ENCODE assay signal across 13 mouse cellular contexts in genomic region chr12:56536174-56536883, GRCm38 (mm10). TPM values are rescaled to one million over a fixed set of nuclear protein-coding genes. Genes with fewer than 3 reads are reported as not detected.
DNase-seq lines count a peak whose midpoint lies in the region; ATAC-seq and TF ChIP-seq lines count a peak whose summit lies in the region.
"Had no signal": no experiment of that assay in that cellular context is flagged by ENCODE, and none has a peak within 500 bp of the region (broad histone marks: within the 10 kb centered on the region; RNA-seq: fewer than 3 reads in every experiment).

No protein-coding gene starts in this region.

- TF ChIP-seq EP300 in heart, postnatal 0 days (IDR thresholded peaks at IDR 0.05; ENCODE audit: low read depth), result no peak

- no peaks in the 10 kb centered on the region for H3K9me3 ChIP-seq in heart, postnatal 0 days (replicated peaks; ENCODE audit: control insufficient read depth, low read length)
- no peaks in the 10 kb centered on the region for H3K9me3 ChIP-seq in ES-E14 (ENCODE audit: control insufficient read depth, insufficient read depth, low read depth, low read length)
- H3K9me3 ChIP-seq in embryonic facial prominence, embryonic 15.5 days (replicated peaks), result no peaks in the 10 kb centered on the region
- H3K9me3 ChIP-seq in limb, embryonic 14.5 days (ENCODE audit: control insufficient read depth, low read length), result no peaks in the 10 kb centered on the region

- no peak for ATAC-seq in heart, postnatal 0 days (ENCODE audit: insufficient read depth, low read depth)
- ATAC-seq in embryonic facial prominence, embryonic 15.5 days (ENCODE audit: insufficient number of reproducible peaks, low FRiP score, low TSS enrichment, low read depth), result no peak
- no peak for ATAC-seq in limb, embryonic 14.5 days (ENCODE audit: low FRiP score, low read depth)

- no peak for DNase-seq in heart, postnatal 0 days (ENCODE audit: low spot score)
- DNase-seq in heart, adult 9 months (ENCODE audit: low spot score in 2 of 2), result no peak
- DNase-seq in ES-E14 (ENCODE audit: low read depth, low spot score), result no peak
- DNase-seq in limb, embryonic 14.5 days (ENCODE audit: low spot score), result no peak
- no peak for DNase-seq in left cerebral cortex, adult 2 months (ENCODE audit: extremely low spot score in 1 of 2, low spot score in 2 of 2)
- no peak for DNase-seq in cerebellum, postnatal 25 days
- no peak for DNase-seq in left cerebral cortex, adult 9 months (ENCODE audit: low spot score in 2 of 2)
- DNase-seq: gastrocnemius, postnatal 25 days had no signal

- H3K9ac ChIP-seq in heart, postnatal 0 days (replicated peaks; ENCODE audit: low read depth, low read length), result no peak overlapping the region
- H3K9ac ChIP-seq in ES-E14 (ENCODE audit: insufficient read depth, low read depth, low read length, poor library complexity, severe bottlenecking), result no peak overlapping the region
- H3K9ac ChIP-seq in embryonic facial prominence, embryonic 15.5 days, result no peak overlapping the region
- H3K9ac ChIP-seq in limb, embryonic 14.5 days (ENCODE audit: low read depth, low read length, severe bottlenecking), result no peak overlapping the region

- in situ Hi-C loops in ES-E14 (cut with MboI; ENCODE audit: low sequenced_read_pairs in 2 of 2, unreplicated experiment in 2 of 2), result loop anchor here (5.0 to 25.0 kb wide), 6 partner anchors 76 to 1006 kb away; partner anchors contain the start of genes Nkx2-9 (in 2 of the 2), Pax9 (in 1 of the 2) and Slc25a21 (in 1 of the 2)

- no peak for TF ChIP-seq CTCF in heart, postnatal 0 days (IDR thresholded peaks at IDR 0.05; ENCODE audit: low read depth)
- no peak for TF ChIP-seq CTCF in left cerebral cortex, adult 2 months (IDR thresholded peaks at IDR 0.05)

- intact Hi-C loops in left cerebral cortex, adult 2 months (cut with DNase I), result loop anchor here (5.0 kb wide), 2 partner anchors 161 to 1001 kb away; no protein-coding TSS in a partner anchor

- no peak overlapping the region for H3K27ac ChIP-seq in heart, postnatal 0 days (ENCODE audit: low read depth)
- H3K27ac ChIP-seq in ES-E14 (ENCODE audit: insufficient read depth, low read depth, low read length, poor library complexity, severe bottlenecking), result no peak overlapping the region
- H3K27ac ChIP-seq in embryonic facial prominence, embryonic 15.5 days (replicated peaks), result no peak overlapping the region
- H3K27ac ChIP-seq in limb, embryonic 14.5 days (replicated peaks; ENCODE audit: low read depth, low read length), result no peak overlapping the region
- H3K27ac ChIP-seq in left cerebral cortex, adult 2 months, result no peak overlapping the region
- H3K27ac ChIP-seq: layer of hippocampus, adult 2 months had no signal

- no peak for TF ChIP-seq POLR2A in limb, embryonic 14.5 days (IDR thresholded peaks at IDR 0.05; ENCODE audit: borderline replicate concordance, extremely low read depth, insufficient read depth, insufficient read length)

- H3K4me1 ChIP-seq in heart, postnatal 0 days (ENCODE audit: control insufficient read depth, insufficient read depth), result no peaks in the 10 kb centered on the region
- H3K4me1 ChIP-seq in ES-E14 (ENCODE audit: control insufficient read depth in 2 of 2, insufficient read depth in 2 of 2, low read length in 2 of 2, poor library complexity in 1 of 2), result 0 out of 4 replicates have a peak, but pooled peaks cover 0 to 1% of the 10 kb centered on the region in 2 experiments
- peaks cover 31% of the 10 kb centered on the region for H3K4me1 ChIP-seq in embryonic facial prominence, embryonic 15.5 days
- peaks cover 5% of the 10 kb centered on the region; the same call in 1 of the 2 replicates for H3K4me1 ChIP-seq in limb, embryonic 14.5 days (ENCODE audit: control insufficient read depth, insufficient read depth, low read length)

- H3K27me3 ChIP-seq in heart, postnatal 0 days (ENCODE audit: control insufficient read depth, insufficient read depth, low read length), result peaks cover 97% of the 10 kb centered on the region
- peaks cover 97% of the 10 kb centered on the region for H3K27me3 ChIP-seq in embryonic facial prominence, embryonic 15.5 days
- peaks cover 96% of the 10 kb centered on the region for H3K27me3 ChIP-seq in limb, embryonic 14.5 days (ENCODE audit: control insufficient read depth, insufficient read depth, low read length)
- H3K27me3 ChIP-seq: CH12.LX had no signal

- H3K36me3 ChIP-seq in heart, postnatal 0 days (replicated peaks; ENCODE audit: control insufficient read depth, insufficient read depth, low read length), result no peaks in the 10 kb centered on the region
- no peaks in the 10 kb centered on the region for H3K36me3 ChIP-seq in ES-E14 (ENCODE audit: control insufficient read depth, insufficient read depth, low read length, poor library complexity, severe bottlenecking)
- no peaks in the 10 kb centered on the region for H3K36me3 ChIP-seq in embryonic facial prominence, embryonic 15.5 days
- H3K36me3 ChIP-seq in limb, embryonic 14.5 days (ENCODE audit: control insufficient read depth, insufficient read depth, low read length), result no peaks in the 10 kb centered on the region

- H3K4me3 ChIP-seq in heart, postnatal 0 days (ENCODE audit: low read depth, low read length), result peak overlapping the region; percentile 16; the same call in 1 of the 2 replicates
- peak overlapping the region; percentile 32 to 33; a peak in 3 of 4 replicates for H3K4me3 ChIP-seq in ES-E14 (ENCODE audit: insufficient read depth in 1 of 2, low read depth in 1 of 2, low read length in 2 of 2, poor library complexity in 1 of 2, severe bottlenecking in 1 of 2)
- H3K4me3 ChIP-seq in embryonic facial prominence, embryonic 15.5 days (replicated peaks), result peak overlapping the region; percentile 22; the same call in 1 of the 2 replicates
- H3K4me3 ChIP-seq in limb, embryonic 14.5 days (replicated peaks; ENCODE audit: low read length), result peak overlapping the region; percentile 10; the same call in 1 of the 2 replicates
- no peak overlapping the region for H3K4me3 ChIP-seq in left cerebral cortex, adult 2 months
- H3K4me3 ChIP-seq: layer of hippocampus, adult 2 months had no signal

- WGBS in heart, postnatal 0 days, result 1% methylated on average over 44 of the region's 44 CpGs
- under 1% methylated on average over 44 of the region's 44 CpGs for whole genome bisulfite sequencing in embryonic facial prominence, embryonic 15.5 days
- 2% methylated on average over 42 of the region's 44 CpGs for WGBS in limb, embryonic 14.5 days

- peak overlapping the region; percentile 22; the same call in 1 of the 2 replicates for H3K4me2 ChIP-seq in heart, postnatal 0 days (ENCODE audit: low read depth, low read length)
- peak overlapping the region; percentile 54 for H3K4me2 ChIP-seq in embryonic facial prominence, embryonic 15.5 days (replicated peaks)
- peak overlapping the region; percentile 23 for H3K4me2 ChIP-seq in limb, embryonic 14.5 days (replicated peaks; ENCODE audit: low read depth, low read length, severe bottlenecking)

TF ChIP-seq in ES-E14, 5 proteins besides CTCF, POLR2A, EP300 and RAD21:
- TF ChIP-seq HCFC1 (IDR thresholded peaks at IDR 0.05; ENCODE audit: borderline replicate concordance, insufficient read depth, low read length) (no peak), CHD2 (IDR thresholded peaks at IDR 0.05; ENCODE audit: low read depth, low read length) (no peak), ZC3H11A (IDR thresholded peaks at IDR 0.05; ENCODE audit: borderline replicate concordance, low read depth, low read length) (no peak), MAFK (IDR thresholded peaks at IDR 0.05; ENCODE audit: insufficient read depth, low read depth, low read length) (no peak), ZNF384 (IDR thresholded peaks at IDR 0.05; ENCODE audit: low read depth, low read length) (no peak)

RNA-seq across cellular contexts. Expression of gene Nkx2-1, which starts 0.4 kb away (rescaled TPM):
- not detected in 2 replicates for total RNA-seq in heart, postnatal 0 days (2014; rRNA removed; ENCODE audit: low replicate concordance)
- 0.05 TPM in 2 replicates for polyA plus RNA-seq in heart, postnatal 0 days (2015; fragmentation: Nextera tagmentation; extraction: Ambion mirVana)
- total RNA-seq in ES-E14 (2012; rRNA removed), result not detected in 2 replicates
- not detected in 2 replicates for polyA plus RNA-seq in embryonic facial prominence, embryonic 15.5 days (2015; fragmentation: Nextera tagmentation; extraction: Ambion mirVana)
- polyA plus RNA-seq in limb, embryonic 14.5 days (2012; rRNA removed), result 0.20 TPM in 1 of 2 replicates, not detected in the other
- polyA plus RNA-seq in limb, embryonic 14.5 days (2014; fragmentation: Nextera tagmentation; extraction: Ambion mirVana), result not detected in 2 replicates
- under 1 TPM; 0.29 to 0.79 TPM for total RNA-seq in left cerebral cortex, adult 2 months (2021)
- total RNA-seq: adrenal gland, adult 18-20 months; CH12.LX; gastrocnemius, postnatal 25 days; megakaryocyte, adult 5-6 weeks had no signal
